Mouse (Mus musculus) cerebellum, postnatal 10 days (tissue): Measurements from ENCODE around the gene Lrrc2.

Experiments
- DNase-seq, 2 experiments: peaks; one replicate each; pipeline ENCODE4 v3.0.0; 2021; ENCODE audit warnings: mixed read lengths in 2 of 2

Lrrc2 gene

DNA sequence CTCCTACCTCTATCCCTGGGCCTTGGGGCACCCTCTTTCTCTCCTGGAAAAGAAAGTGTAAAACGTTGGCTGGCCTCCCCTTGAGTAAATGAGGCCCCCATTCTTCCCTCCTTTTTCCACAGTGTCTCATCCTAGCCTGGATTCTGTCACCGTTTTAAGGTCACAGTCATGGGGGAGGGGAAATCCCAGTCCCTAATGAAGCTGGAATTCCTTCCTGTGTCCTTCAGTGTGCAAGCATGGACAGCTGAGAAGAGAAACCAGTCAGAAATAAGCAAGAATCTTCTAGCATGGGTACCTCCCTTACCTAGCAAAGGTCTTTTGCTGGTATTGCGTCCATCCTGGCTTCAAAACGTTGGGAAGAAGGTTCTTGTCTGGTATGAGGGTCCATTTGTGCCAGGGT is 37.8 kb downstream of the Lrrc2 start:
- no peak for DNase-seq

- no peak for DNase-seq
These were observed 38.2 kb downstream of the Lrrc2 start for GRCm38 (mm10) chr9:110989543-110989942.

DNA sequence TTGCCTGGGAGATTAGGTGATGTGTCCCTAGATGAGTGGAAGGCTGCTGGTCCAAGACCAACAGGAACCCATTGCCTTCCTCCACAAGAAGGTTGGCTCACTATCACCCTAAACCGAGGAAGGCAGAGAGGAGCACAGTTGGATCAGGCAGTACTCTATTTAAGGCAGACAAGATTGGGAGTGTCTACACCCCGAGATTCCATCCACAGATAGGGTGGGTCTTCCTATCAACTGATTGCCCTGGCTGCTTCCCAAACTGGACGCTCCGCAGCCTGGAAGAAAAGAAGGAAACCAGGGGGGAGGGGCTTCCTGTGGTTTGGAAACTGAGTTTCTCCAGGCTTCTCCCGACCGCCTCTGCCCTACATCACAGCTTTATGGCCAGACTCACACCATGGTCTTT is 38.9 kb downstream of the Lrrc2 start, which contains the start of gene Rtp3:
Gene Rtp3 (minus strand): TSS at position 380 of the 400 bp plus-strand sequence.
- DNase-seq = no peak

GRCm38 (mm10) chr9:110993281-110993709 is 42.0 kb downstream of the Lrrc2 start:
- no peak for DNase-seq

GRCm38 (mm10) chr9:110994716-110995172 is 43.4 kb downstream of the Lrrc2 start:
- peak; percentile 72 to 77 for DNase-seq

- DNase-seq = peak; percentile 78 to 87
These were observed 45.9 kb downstream of the Lrrc2 start for GRCm38 (mm10) chr9:110997245-110997644.

DNA sequence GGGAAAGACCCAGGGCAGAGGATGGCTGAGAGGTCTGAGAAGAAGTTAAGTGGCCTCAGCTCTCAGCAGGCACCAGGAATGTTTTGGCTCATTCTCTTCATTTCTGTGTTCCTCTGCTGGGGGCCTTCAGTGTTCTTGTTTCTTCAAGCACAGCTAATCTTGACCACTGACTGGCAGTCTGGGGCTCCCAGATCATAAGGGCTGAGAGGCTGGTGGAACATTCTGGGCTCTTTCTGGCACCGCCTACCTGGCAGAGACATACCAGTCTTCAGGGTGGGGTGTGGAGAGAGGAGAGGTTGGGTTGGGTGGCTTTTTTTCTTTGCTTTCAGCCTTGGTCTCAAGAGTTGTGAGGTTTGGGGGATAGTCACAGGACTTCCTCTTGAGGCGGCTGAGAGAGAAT is 47.7 kb downstream of the Lrrc2 start:
- DNase-seq = no peak

DNA sequence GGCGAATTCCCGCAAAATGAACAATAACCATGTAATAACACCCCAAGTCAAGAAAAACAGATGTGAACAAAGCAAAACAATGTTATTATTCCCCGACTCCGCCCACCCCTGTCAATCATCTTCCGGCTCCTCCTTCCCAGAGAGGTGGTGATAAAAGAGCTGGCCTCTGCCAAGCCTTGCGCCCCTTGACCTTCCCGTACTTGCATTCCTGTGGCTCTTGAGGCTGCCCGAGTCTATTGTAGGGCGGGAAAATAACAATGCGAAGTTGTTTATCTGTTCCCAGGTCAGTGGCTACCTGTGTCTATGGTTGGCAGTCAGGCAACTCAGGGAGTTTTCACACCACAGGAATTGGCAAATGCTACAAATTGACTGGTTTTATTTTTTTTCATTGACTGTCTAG is 48.5 kb downstream of the Lrrc2 start:
- no peak for DNase-seq

DNA sequence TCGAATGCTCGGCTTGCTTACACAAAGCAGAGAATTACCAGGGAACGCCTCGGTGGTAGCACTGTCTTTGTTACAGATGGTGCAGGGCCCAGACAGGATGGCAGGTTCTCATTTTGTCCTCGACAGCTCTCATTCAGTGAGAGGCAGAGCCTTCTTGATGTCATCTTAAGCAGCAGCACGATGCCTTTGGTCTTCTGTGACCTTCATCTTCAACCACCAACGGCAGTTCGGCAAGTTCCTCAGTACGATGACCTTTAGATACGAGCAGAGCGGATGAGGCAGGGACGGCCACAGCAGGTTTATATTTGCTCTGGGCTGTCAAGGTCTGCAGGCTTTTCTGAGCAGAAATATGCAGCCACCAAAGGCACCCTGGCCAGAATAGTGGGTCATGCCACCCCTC is 50.3 kb downstream of the Lrrc2 start:
- no peak for DNase-seq

DNA sequence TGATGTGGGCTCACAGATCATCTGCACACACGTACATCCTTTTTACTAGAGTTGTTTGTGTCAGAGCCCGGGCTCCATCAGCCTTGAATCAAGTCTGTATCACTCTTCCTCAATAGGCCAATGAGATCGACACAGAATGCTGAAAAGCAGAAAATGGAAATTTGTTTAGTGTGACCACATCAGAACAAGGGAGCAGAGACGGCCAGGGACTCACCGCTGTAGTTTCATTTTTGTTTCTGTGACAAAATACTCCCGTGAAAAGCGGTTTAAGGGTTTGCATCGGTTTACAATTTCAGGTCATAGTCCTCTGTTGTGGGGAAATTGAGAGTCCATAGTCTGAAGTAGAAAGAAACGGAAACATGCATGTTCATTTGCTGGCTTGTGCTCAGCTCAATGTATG is 51.9 kb downstream of the Lrrc2 start:
- DNase-seq = no peak

- no peak for DNase-seq
These were observed 55.2 kb downstream of the Lrrc2 start for GRCm38 (mm10) chr9:111006544-111006943.

GRCm38 (mm10) chr9:111009763-111010162 is 58.4 kb downstream of the Lrrc2 start:
- DNase-seq = no peak

GRCm38 (mm10) chr9:111011550-111011949 is 60.2 kb downstream of the Lrrc2 start:
- no peak for DNase-seq

DNA sequence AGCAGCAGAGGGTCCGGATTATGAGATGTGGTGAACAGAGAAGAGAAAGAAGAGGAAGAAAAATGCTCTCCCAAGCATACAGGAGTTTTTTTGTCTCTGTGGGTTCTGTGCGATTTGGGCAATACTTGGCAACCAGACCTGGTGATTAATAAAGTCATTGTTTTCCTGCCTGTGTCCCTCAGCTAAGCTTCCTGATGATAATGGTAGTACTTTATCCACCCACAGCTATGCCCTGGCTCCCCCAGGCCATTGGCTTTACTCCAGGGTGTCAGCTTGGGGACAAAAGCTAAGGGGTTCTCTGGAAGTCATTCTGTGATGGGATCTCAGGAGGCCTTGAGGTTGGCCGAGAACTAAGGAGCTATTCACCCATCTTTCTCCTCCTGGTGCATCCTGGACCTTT is 60.7 kb downstream of the Lrrc2 start:
- DNase-seq = no peak

DNA sequence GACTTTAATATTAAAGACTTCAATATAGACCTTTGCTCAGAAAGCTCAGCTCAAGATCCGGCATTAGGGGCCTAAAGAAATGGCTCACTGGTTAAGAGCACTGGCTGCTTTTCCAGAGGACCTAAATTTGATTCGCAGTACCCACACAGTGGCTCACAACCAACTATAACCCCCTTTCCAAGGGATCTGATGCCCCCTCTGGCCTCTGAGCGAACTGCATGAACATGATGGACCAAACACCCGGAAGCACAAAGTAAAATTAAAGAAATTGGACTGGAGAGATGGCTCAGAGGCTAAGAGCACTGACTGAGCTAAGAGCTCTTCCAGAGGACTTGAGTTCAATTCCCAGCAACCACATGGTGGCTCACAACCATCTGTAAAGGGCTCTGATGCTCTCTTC is 64.3 kb downstream of the Lrrc2 start:
- DNase-seq = no peak

DNA sequence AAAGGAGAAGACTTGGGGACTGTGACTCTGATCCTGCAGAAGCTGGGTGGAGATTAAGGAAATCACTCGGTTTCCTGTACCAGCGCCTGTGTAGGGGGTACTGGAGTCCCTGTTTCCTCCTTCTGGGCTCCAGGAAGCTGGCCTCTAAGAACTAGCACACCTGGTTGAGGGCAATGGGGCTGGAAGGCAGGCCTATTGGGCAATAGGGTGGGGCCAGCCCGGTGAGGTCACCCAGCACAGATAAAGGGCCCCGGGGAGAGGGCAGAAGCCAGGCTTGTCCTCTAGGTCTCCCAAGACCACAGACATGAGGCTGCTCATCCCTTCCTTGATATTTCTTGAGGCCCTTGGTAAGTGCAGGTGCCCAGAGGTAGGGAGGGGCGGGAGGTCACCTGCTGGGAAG is 67.7 kb downstream of the Lrrc2 start, which contains the start of gene Ltf:
Gene Ltf (plus strand): TSS at position 250 of the 400 bp plus-strand sequence.
- no peak for DNase-seq

DNA sequence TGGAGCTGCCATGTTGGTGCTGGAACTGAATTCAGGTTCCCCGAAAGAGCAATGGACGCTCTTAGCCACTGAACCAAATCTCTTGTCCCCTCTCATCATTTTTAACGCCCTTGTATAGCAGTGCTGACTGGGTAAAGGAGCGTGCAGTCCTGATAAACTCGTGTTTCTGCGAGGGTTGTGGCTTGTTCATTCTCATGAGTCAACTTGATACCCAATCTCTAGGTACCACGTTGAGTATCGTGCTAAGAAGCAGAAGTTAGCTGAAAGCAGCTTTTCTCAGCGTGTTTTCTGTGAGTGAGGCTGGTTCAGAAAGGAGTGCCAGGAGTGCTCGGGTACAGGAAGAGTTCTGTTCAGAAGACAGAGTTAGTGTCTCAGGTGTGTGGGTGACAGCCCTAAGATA is 75.4 kb downstream of the Lrrc2 start:
- no peak for DNase-seq
